In the genomic region with DNA sequence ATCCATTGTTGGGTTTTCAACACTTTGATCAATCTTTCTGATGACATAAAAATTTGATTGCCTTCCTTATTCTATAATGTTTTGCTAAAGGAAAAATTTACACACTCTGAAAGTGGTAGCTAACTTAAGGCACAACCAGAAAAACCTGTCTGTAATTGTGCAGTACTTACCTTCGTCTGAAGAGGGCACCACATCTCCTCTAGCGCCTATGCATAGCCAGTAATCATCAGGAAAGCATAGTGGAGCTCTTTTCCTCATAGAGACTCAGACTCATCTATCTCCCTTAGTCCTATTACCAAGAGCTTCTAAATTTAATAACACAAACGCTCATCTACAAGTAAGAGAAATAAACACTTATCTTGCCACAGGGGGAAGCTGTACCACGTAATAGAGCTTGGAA, we compare ENCODE assay signal across 10 mouse cellular contexts.
A peak's percentile ranks its signal among the peaks of the same experiment; 100 is the strongest.
DNase-seq lines count a peak whose midpoint lies in the region; ATAC-seq lines count a peak whose summit lies in the region.
"Had no signal": no experiment of that assay in that cellular context is flagged by ENCODE, and none has a peak within 500 bp of the region (broad histone marks: within the 10 kb centered on the region; RNA-seq: fewer than 3 reads in every experiment).

No protein-coding gene starts in this region.

- H3K4me1 ChIP-seq in midbrain, embryonic 10.5 days, result no peaks in the 10 kb centered on the region
- no peaks in the 10 kb centered on the region for H3K4me1 ChIP-seq in midbrain, embryonic 13.5 days (replicated peaks)
- no peaks in the 10 kb centered on the region for H3K4me1 ChIP-seq in forebrain, embryonic 10.5 days
- H3K4me1 ChIP-seq: lung, embryonic 15.5 days had no signal

- H3K36me3 ChIP-seq in midbrain, embryonic 10.5 days, result no peaks in the 10 kb centered on the region
- H3K36me3 ChIP-seq in midbrain, embryonic 13.5 days, result no peaks in the 10 kb centered on the region
- H3K36me3 ChIP-seq in forebrain, embryonic 10.5 days (replicated peaks), result no peaks in the 10 kb centered on the region
- H3K36me3 ChIP-seq: lung, embryonic 15.5 days had no signal

- no peaks in the 10 kb centered on the region for H3K27me3 ChIP-seq in midbrain, embryonic 10.5 days (ENCODE audit: low read depth, poor library complexity, severe bottlenecking)
- H3K27me3 ChIP-seq in midbrain, embryonic 13.5 days, result no peaks in the 10 kb centered on the region
- H3K27me3 ChIP-seq in forebrain, embryonic 10.5 days (ENCODE audit: poor library complexity, severe bottlenecking), result no peaks in the 10 kb centered on the region
- H3K27me3 ChIP-seq: lung, embryonic 15.5 days had no signal

- H3K9me3 ChIP-seq in midbrain, embryonic 10.5 days (replicated peaks), result no peaks in the 10 kb centered on the region
- H3K9me3 ChIP-seq in midbrain, embryonic 13.5 days, result no peaks in the 10 kb centered on the region
- H3K9me3 ChIP-seq in forebrain, embryonic 10.5 days, result no peaks in the 10 kb centered on the region
- H3K9me3 ChIP-seq: lung, embryonic 15.5 days had no signal

- peak; percentile 17 for DNase-seq in adrenal gland, postnatal 14 days
- DNase-seq in adrenal gland, adult 8-10 months, result no peak
- DNase-seq in midbrain, embryonic 10.5 days (ENCODE audit: low spot score), result peak; percentile 16
- peak; percentile 17 to 69 for DNase-seq in layer of hippocampus, postnatal 25 days (ENCODE audit: extremely low spot score in 1 of 2, low spot score in 1 of 2)
- peak; percentile 56 for DNase-seq in testis, postnatal 10 days (ENCODE audit: low spot score)
- DNase-seq in forebrain, embryonic 10.5 days (ENCODE audit: extremely low spot score, low spot score), result no peak

- no peak overlapping the region for H3K9ac ChIP-seq in midbrain, embryonic 13.5 days (replicated peaks)
- H3K9ac ChIP-seq: lung, embryonic 15.5 days had no signal

- no peak overlapping the region for H3K4me3 ChIP-seq in midbrain, embryonic 10.5 days
- no peak overlapping the region for H3K4me3 ChIP-seq in midbrain, embryonic 13.5 days (replicated peaks)
- no peak overlapping the region for H3K4me3 ChIP-seq in forebrain, embryonic 10.5 days
- H3K4me3 ChIP-seq: erythroblast, embryonic 14.5 days; lung, embryonic 15.5 days had no signal

- WGBS in midbrain, embryonic 10.5 days, result 37% methylated on average over 4 of the region's 4 CpGs
- 35% methylated on average over 4 of the region's 4 CpGs for WGBS in midbrain, embryonic 13.5 days
- WGBS in forebrain, embryonic 10.5 days, result 35% methylated on average over 4 of the region's 4 CpGs

- no peak overlapping the region for H3K27ac ChIP-seq in midbrain, embryonic 10.5 days (replicated peaks)
- no peak overlapping the region for H3K27ac ChIP-seq in midbrain, embryonic 13.5 days
- H3K27ac ChIP-seq in forebrain, embryonic 10.5 days, result no peak overlapping the region
- H3K27ac ChIP-seq: lung, embryonic 15.5 days had no signal

- H3K4me2 ChIP-seq in midbrain, embryonic 13.5 days (replicated peaks), result no peak overlapping the region
- H3K4me2 ChIP-seq: lung, embryonic 15.5 days had no signal

- ATAC-seq in midbrain, embryonic 13.5 days, result no peak
- ATAC-seq in frontal cortex, adult (ENCODE audit: low TSS enrichment), result peak; percentile 93

Comparison
In these comparisons a context has a peak if more than half of its experiments do, and no peak if none do; other contexts are left out.
1. DNase-seq: peak in adrenal gland, postnatal 14 days (single experiment), midbrain, embryonic 10.5 days (single experiment), layer of hippocampus, postnatal 25 days (2 of 2) and testis, postnatal 10 days (single experiment); none in adrenal gland, adult 8-10 months (single experiment) and forebrain, embryonic 10.5 days (single experiment).